ENCODE assay signal across 18 mouse cellular contexts in genomic region chr4:119761459-119762121, GRCm38 (mm10). TPM values are rescaled to one million over a fixed set of nuclear protein-coding genes. Genes with fewer than 3 reads are reported as not detected.
DNase-seq lines count a peak whose midpoint lies in the region; ATAC-seq lines count a peak whose summit lies in the region.
"Had no signal": no experiment of that assay in that cellular context is flagged by ENCODE, and none has a peak within 500 bp of the region (broad histone marks: within the 10 kb centered on the region; RNA-seq: fewer than 3 reads in every experiment).

No protein-coding gene starts in this region.

- no peak overlapping the region for H3K4me3 ChIP-seq in forebrain, embryonic 13.5 days
- no peak overlapping the region for H3K4me3 ChIP-seq in forebrain, embryonic 11.5 days (ENCODE audit: low read depth, low read length)
- H3K4me3 ChIP-seq in midbrain, embryonic 15.5 days = no peak overlapping the region
- H3K4me3 ChIP-seq: limb, embryonic 10.5 days; liver, embryonic 12.5 days; midbrain, embryonic 13.5 days had no signal

- no peaks in the 10 kb centered on the region for H3K27me3 ChIP-seq in forebrain, embryonic 13.5 days
- no peaks in the 10 kb centered on the region for H3K27me3 ChIP-seq in forebrain, embryonic 11.5 days (ENCODE audit: control insufficient read depth, insufficient read depth, low read length)
- no peaks in the 10 kb centered on the region for H3K27me3 ChIP-seq in midbrain, embryonic 15.5 days (replicated peaks)
- H3K27me3 ChIP-seq: liver, embryonic 12.5 days; midbrain, embryonic 13.5 days had no signal

- H3K4me1 ChIP-seq in forebrain, embryonic 13.5 days = no peaks in the 10 kb centered on the region
- no peaks in the 10 kb centered on the region for H3K4me1 ChIP-seq in forebrain, embryonic 11.5 days (replicated peaks; ENCODE audit: control insufficient read depth, insufficient read depth, low read length)
- H3K4me1 ChIP-seq in midbrain, embryonic 15.5 days = no peaks in the 10 kb centered on the region
- H3K4me1 ChIP-seq: limb, embryonic 10.5 days; liver, embryonic 12.5 days; midbrain, embryonic 13.5 days had no signal

- intact Hi-C loops in left cerebral cortex, postnatal 4 days (cut with DNase I) = no loop called here

- H3K9me3 ChIP-seq in forebrain, embryonic 13.5 days (replicated peaks) = no peaks in the 10 kb centered on the region
- no peaks in the 10 kb centered on the region for H3K9me3 ChIP-seq in forebrain, embryonic 11.5 days (ENCODE audit: control insufficient read depth, low read length)
- no peaks in the 10 kb centered on the region for H3K9me3 ChIP-seq in midbrain, embryonic 15.5 days
- H3K9me3 ChIP-seq: limb, embryonic 10.5 days; liver, embryonic 12.5 days; midbrain, embryonic 13.5 days had no signal

- no peak for DNase-seq in forebrain, embryonic 11.5 days (ENCODE audit: low spot score)
- DNase-seq in left cerebral cortex, adult 18-20 months (ENCODE audit: low spot score in 2 of 2) = peak; percentile 18 to 29
- DNase-seq in left cerebral cortex, postnatal 4 days = no peak
- peak; percentile 29 to 39 for DNase-seq in right cerebral cortex, postnatal 36 days (ENCODE audit: low spot score in 2 of 2)
- DNase-seq in right cerebral cortex, postnatal 4 days = no peak
- DNase-seq in lung, postnatal 25 days (ENCODE audit: low spot score) = peak; percentile 3
- DNase-seq: adrenal gland, postnatal 25 days; gastrocnemius, postnatal 10 days; heart, postnatal 10 days; kidney, adult 18-20 months; kidney, postnatal 36 days; thymus, adult 2 months had no signal

- H3K4me2 ChIP-seq in forebrain, embryonic 13.5 days = no peak overlapping the region
- H3K4me2 ChIP-seq in forebrain, embryonic 11.5 days (ENCODE audit: low read depth, low read length, severe bottlenecking) = no peak overlapping the region
- no peak overlapping the region for H3K4me2 ChIP-seq in midbrain, embryonic 15.5 days
- H3K4me2 ChIP-seq: hindbrain, embryonic 14.5 days; liver, embryonic 12.5 days; midbrain, embryonic 13.5 days had no signal

- peak; percentile 82; the same call in 1 of the 2 replicates for ATAC-seq in forebrain, embryonic 13.5 days
- ATAC-seq in forebrain, embryonic 11.5 days (replicated peaks; ENCODE audit: low FRiP score) = no peak
- no peak for ATAC-seq in midbrain, embryonic 15.5 days (replicated peaks)
- ATAC-seq: liver, embryonic 12.5 days; midbrain, embryonic 13.5 days had no signal

- WGBS in forebrain, embryonic 13.5 days = 77% methylated on average over 9 of the region's 9 CpGs
- 90% methylated on average over 9 of the region's 9 CpGs for WGBS in forebrain, embryonic 11.5 days
- WGBS in midbrain, embryonic 15.5 days = 70% methylated on average over 9 of the region's 9 CpGs

- no peaks in the 10 kb centered on the region for H3K36me3 ChIP-seq in forebrain, embryonic 13.5 days (ENCODE audit: poor library complexity, severe bottlenecking)
- H3K36me3 ChIP-seq in forebrain, embryonic 11.5 days (ENCODE audit: control insufficient read depth, insufficient read depth, low read length) = no peaks in the 10 kb centered on the region
- H3K36me3 ChIP-seq in midbrain, embryonic 15.5 days (replicated peaks) = no peaks in the 10 kb centered on the region
- H3K36me3 ChIP-seq: limb, embryonic 10.5 days; liver, embryonic 12.5 days; midbrain, embryonic 13.5 days had no signal

- peak overlapping the region; percentile 25; the same call in 1 of the 2 replicates for H3K27ac ChIP-seq in forebrain, embryonic 13.5 days
- no peak overlapping the region for H3K27ac ChIP-seq in forebrain, embryonic 11.5 days (ENCODE audit: low read depth, low read length)
- no peak overlapping the region for H3K27ac ChIP-seq in midbrain, embryonic 15.5 days
- H3K27ac ChIP-seq: hindbrain, embryonic 14.5 days; limb, embryonic 10.5 days; liver, embryonic 12.5 days; midbrain, embryonic 13.5 days had no signal

- H3K9ac ChIP-seq in forebrain, embryonic 13.5 days = no peak overlapping the region
- no peak overlapping the region for H3K9ac ChIP-seq in forebrain, embryonic 11.5 days (ENCODE audit: low read length)
- no peak overlapping the region for H3K9ac ChIP-seq in midbrain, embryonic 15.5 days
- H3K9ac ChIP-seq: hindbrain, embryonic 14.5 days; liver, embryonic 12.5 days; midbrain, embryonic 13.5 days had no signal

RNA-seq across cellular contexts. Expression of gene Hivep3, which starts 28.0 kb away (rescaled TPM):
- 8.8 and 10.5 TPM in 2 replicates for polyA plus RNA-seq in forebrain, embryonic 13.5 days (2015; fragmentation: Nextera tagmentation; extraction: Ambion mirVana)
- polyA plus RNA-seq in forebrain, embryonic 11.5 days (2014; fragmentation: Nextera tagmentation; extraction: Ambion mirVana) = 2.2 and 2.8 TPM in 2 replicates
- total RNA-seq in left cerebral cortex, adult 18-20 months (2021) = 10 to 100 TPM; 56.0 to 56.9 TPM
- 10 to 100 TPM; 63.9 to 64.4 TPM for total RNA-seq in left cerebral cortex, postnatal 4 days (2021)
- 18.9 and 19.0 TPM in 2 replicates for polyA plus RNA-seq in midbrain, embryonic 15.5 days (2015; fragmentation: Nextera tagmentation; extraction: Ambion mirVana)

Comparison
In these comparisons a context has a peak if more than half of its experiments do, and no peak if none do; other contexts are left out.
1. DNase-seq: peak in left cerebral cortex, adult 18-20 months (2 of 2), right cerebral cortex, postnatal 36 days (2 of 2) and lung, postnatal 25 days (single experiment); none in forebrain, embryonic 11.5 days (single experiment), left cerebral cortex, postnatal 4 days (single experiment) and right cerebral cortex, postnatal 4 days (single experiment).